Mouse (Mus musculus) CH12.LX (cell line): ENCODE measurements at regions not wholly inside any gene's neighbourhood (a gene's known extent, or its start where the extent isn't known, plus 50 kb on each side); places are given as distances from the start of the nearest gene placed in this dataset.

ENCODE experiments used
- DNase-seq: peaks from one replicate; pipeline ENCODE4 v3.0.0-alpha.2; 2013; ENCODE audit errors: extremely low read depth
- H3K27ac ChIP-seq: 2 replicates; pipeline ENCODE4 v1.5.1; 2012; ENCODE audit warnings: low read depth, mild to moderate bottlenecking, control low read depth, moderate library complexity; ENCODE audit not compliant: insufficient read depth
- H3K27me3 ChIP-seq: replicated peaks from 2 replicates; pipeline ENCODE3; 2012; ENCODE audit warnings: inconsistent platforms
- H3K36me3 ChIP-seq, 2 experiments: replicated peaks in 1 of 2; 2 replicates each; pipeline versions ENCODE3 to v1.6.1; 2012; ENCODE audit warnings: inconsistent platforms in 1 of 2, low read length in 1 of 2, mild to moderate bottlenecking in 1 of 2, mixed read lengths in 1 of 2, moderate library complexity in 1 of 2; ENCODE audit not compliant: control insufficient read depth in 1 of 2, insufficient read depth in 1 of 2
- H3K4me1 ChIP-seq, 2 experiments: 2 replicates each; pipeline ENCODE4 v1.6.1; 2012; ENCODE audit warnings: inconsistent platforms in 1 of 2, moderate library complexity in 1 of 2; ENCODE audit not compliant: insufficient read depth in 2 of 2, control insufficient read depth in 1 of 2
- H3K4me2 ChIP-seq: 2 replicates; pipeline ENCODE4 v1.6.1; 2012; ENCODE audit warnings: low read depth, mild to moderate bottlenecking, control low read depth; ENCODE audit not compliant: poor library complexity, insufficient read depth, severe bottlenecking
- H3K4me3 ChIP-seq, 3 experiments: fragments of 150-350 bp in 1 of 3; sonication (generic) in 1 of 3; replicated peaks in 1 of 3; 2 replicates each; pipeline versions ENCODE3 to v1.5.1; 2011 to 2012; ENCODE audit warnings: low read depth in 2 of 3, low read length in 2 of 3, mild to moderate bottlenecking in 2 of 3, moderate library complexity in 2 of 3, control low read depth in 1 of 3, improper control_type of control experiment in 1 of 3, inconsistent platforms in 1 of 3, mixed read lengths in 1 of 3; ENCODE audit not compliant: poor library complexity in 1 of 3
- H3K79me2 ChIP-seq: replicated peaks from 2 replicates; pipeline ENCODE4 v1.6.1; 2012; ENCODE audit warnings: mild to moderate bottlenecking, moderate library complexity; ENCODE audit not compliant: control insufficient read depth, poor library complexity, insufficient read depth, severe bottlenecking; ENCODE audit errors: extremely low read depth
- H3K9ac ChIP-seq: 2 replicates; pipeline ENCODE4 v1.6.1; 2012; ENCODE audit warnings: low read depth, mild to moderate bottlenecking, control low read depth, moderate library complexity; ENCODE audit not compliant: insufficient read depth
- H3K9me3 ChIP-seq: replicated peaks from 2 replicates; pipeline ENCODE3; 2012; ENCODE audit warnings: low read length, inconsistent platforms, mixed read lengths
- CHD1 ChIP-seq: IDR thresholded peaks from 2 replicates; pipeline ENCODE4 v1.6.1; 2012; ENCODE audit warnings: low read depth, low read length, improper control_type of control experiment, inconsistent platforms
- ETS1 ChIP-seq: conservative IDR thresholded peaks from 2 replicates; pipeline ENCODE4 v1.6.1; 2012; ENCODE audit warnings: low read depth, mild to moderate bottlenecking, inconsistent platforms, low read length, improper control_type of control experiment, moderate library complexity
- GABPA ChIP-seq: IDR thresholded peaks from 2 replicates; pipeline ENCODE4 v1.6.1; 2012; ENCODE audit warnings: low read depth, low read length, improper control_type of control experiment, inconsistent platforms; ENCODE audit not compliant: insufficient replicate concordance
- HCFC1 ChIP-seq: IDR thresholded peaks from 2 replicates; pipeline ENCODE4 v1.6.1; 2012; ENCODE audit warnings: low read depth, mild to moderate bottlenecking, inconsistent platforms, low read length, improper control_type of control experiment
- IRF4 ChIP-seq: IDR thresholded peaks from 2 replicates; pipeline ENCODE4 v1.6.1; 2014; ENCODE audit warnings: low read depth, mild to moderate bottlenecking, inconsistent platforms, low read length, improper control_type of control experiment
- JUND ChIP-seq: conservative IDR thresholded peaks from 2 replicates; pipeline ENCODE4 v1.6.1; 2011; ENCODE audit warnings: low read depth, low read length, improper control_type of control experiment
- KAT2A ChIP-seq: IDR thresholded peaks from 2 replicates; pipeline ENCODE4 v1.6.1; 2012; ENCODE audit warnings: low read length, improper control_type of control experiment, inconsistent platforms; ENCODE audit not compliant: insufficient replicate concordance
- MAX ChIP-seq: IDR thresholded peaks from 2 replicates; pipeline ENCODE4 v1.6.1; 2011; ENCODE audit warnings: low read length, improper control_type of control experiment
- MAZ ChIP-seq: IDR thresholded peaks from 2 replicates; pipeline ENCODE4 v1.6.1; 2012; ENCODE audit warnings: low read depth, mild to moderate bottlenecking, inconsistent platforms, low read length, improper control_type of control experiment, moderate library complexity
- MEF2A ChIP-seq: IDR thresholded peaks from 2 replicates; pipeline ENCODE4 v1.6.1; 2014; ENCODE audit warnings: low read depth, mild to moderate bottlenecking, inconsistent platforms, low read length, improper control_type of control experiment, borderline replicate concordance
- MYC ChIP-seq: IDR thresholded peaks from 2 replicates; pipeline ENCODE4 v1.6.1; 2011; ENCODE audit warnings: low read depth, mild to moderate bottlenecking, improper control_type of control experiment, low read length
- POLR2A ChIP-seq: IDR thresholded peaks from 2 replicates; pipeline ENCODE4 v1.6.1; 2011; ENCODE audit warnings: low read depth, mild to moderate bottlenecking, improper control_type of control experiment, low read length
- RAD21 ChIP-seq: IDR thresholded peaks from 2 replicates; pipeline ENCODE4 v1.6.1; 2011; ENCODE audit warnings: low read depth, mild to moderate bottlenecking, low read length, improper control_type of control experiment, moderate library complexity
- SMC3 ChIP-seq: IDR thresholded peaks from 2 replicates; pipeline ENCODE4 v1.6.1; 2011; ENCODE audit warnings: low read depth, low read length, improper control_type of control experiment
- TBP ChIP-seq: conservative IDR thresholded peaks from 2 replicates; pipeline ENCODE4 v1.6.1; 2011; ENCODE audit warnings: low read depth, low read length, improper control_type of control experiment
- UBTF ChIP-seq: IDR thresholded peaks from 2 replicates; pipeline ENCODE4 v1.6.1; 2012; ENCODE audit warnings: low read depth, mild to moderate bottlenecking, inconsistent platforms, low read length, improper control_type of control experiment, moderate library complexity
- USF2 ChIP-seq: conservative IDR thresholded peaks from 2 replicates; pipeline ENCODE4 v1.6.1; 2011; ENCODE audit warnings: low read depth, low read length, improper control_type of control experiment
- ZC3H11A ChIP-seq: IDR thresholded peaks from 2 replicates; pipeline ENCODE4 v1.6.1; 2012; ENCODE audit warnings: low read depth, mild to moderate bottlenecking, inconsistent platforms, low read length, improper control_type of control experiment
- ZNF384 ChIP-seq: IDR thresholded peaks from 2 replicates; pipeline ENCODE4 v1.6.1; 2012; ENCODE audit warnings: low read depth, low read length, improper control_type of control experiment, inconsistent platforms
- dilution Hi-C: fragments of 300-500 bp; cut with MboI; formaldehyde crosslinking; loops from 2 replicates; pipeline ENCODE4 v1.14.3; 2020; ENCODE audit warnings: low sequenced_read_pairs; ENCODE audit not compliant: extremely low pct_unique_long_range_greater_than_20kb, extremely low pct_ligation_motif_present
- in situ Hi-C: fragments of 300-500 bp; cut with MboI; formaldehyde crosslinking; loops from 3 replicates; pipeline ENCODE4 v1.14.3; 2019; ENCODE audit warnings: low sequenced_read_pairs, low pct_ligation_motif_present, low pct_unique_long_range_greater_than_20kb, mixed read lengths

DNA sequence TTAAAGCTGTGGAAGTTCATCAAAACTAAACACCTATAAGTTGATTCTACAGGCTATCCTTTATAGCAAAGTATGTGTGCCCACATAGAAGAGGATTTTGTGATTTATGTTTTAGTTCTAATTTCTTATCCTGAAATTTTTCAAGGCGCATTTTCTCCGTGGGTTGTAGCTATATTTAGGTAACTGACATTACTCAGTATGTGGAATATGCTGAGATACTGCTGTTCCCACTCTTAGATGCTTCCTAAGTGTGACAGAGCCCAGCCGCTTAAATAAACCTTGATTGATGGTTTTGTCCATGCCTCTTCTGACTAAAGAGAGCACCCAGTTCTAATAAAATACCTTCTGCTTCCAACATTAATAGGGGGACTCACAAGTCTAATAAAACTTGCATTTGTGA, 180.2 kb downstream of the Scg2 start:
- no peaks in the 10 kb centered on the region for H3K36me3 ChIP-seq
- no peaks in the 10 kb centered on the region for H3K27me3 ChIP-seq
- H3K4me2 ChIP-seq = no peak overlapping the region
- no peak for DNase-seq
- no peak for TF ChIP-seq ZNF384
- no peak for TF ChIP-seq CHD1
- no peak for TF ChIP-seq ETS1
- no peak for TF ChIP-seq UBTF
- no peak for TF ChIP-seq RAD21
- no peak for TF ChIP-seq TBP
- TF ChIP-seq HCFC1 = no peak
- TF ChIP-seq, all 38 proteins: peak for 0
- in situ Hi-C loops (no loop called here), dilution Hi-C loops (no loop called here)
- H3K4me3 ChIP-seq = no peak overlapping the region
- H3K9me3 ChIP-seq = no peaks in the 10 kb centered on the region
- no peak overlapping the region for H3K9ac ChIP-seq
- H3K27ac ChIP-seq = no peak overlapping the region
- no peaks in the 10 kb centered on the region for H3K79me2 ChIP-seq
- no peaks in the 10 kb centered on the region for H3K4me1 ChIP-seq

- in situ Hi-C loops (no loop called here), dilution Hi-C loops (no loop called here)
- Histone ChIP-seq H3K79me2 (no peaks in the 10 kb centered on the region), H3K4me1 (no peaks in the 10 kb centered on the region), H3K27me3 (no peaks in the 10 kb centered on the region), H3K4me3 (no peak overlapping the region)
- DNase-seq = no peak
- TF ChIP-seq TBP = no peak
- no peak for TF ChIP-seq IRF4
- no peak for TF ChIP-seq MAX
- TF ChIP-seq JUND = no peak
- no peak for TF ChIP-seq MYC
- TF ChIP-seq ZNF384 = no peak
- no peak for TF ChIP-seq POLR2A
- TF ChIP-seq KAT2A = no peak
- TF ChIP-seq USF2 = no peak
- TF ChIP-seq HCFC1 = no peak
- TF ChIP-seq MAZ = no peak
- TF ChIP-seq SMC3 = no peak
- TF ChIP-seq ZC3H11A = no peak
- TF ChIP-seq MEF2A = no peak
- no peak for TF ChIP-seq GABPA
- TF ChIP-seq, all 38 proteins: peak for 0
- no peaks in the 10 kb centered on the region for H3K9me3 ChIP-seq
- no peak overlapping the region for H3K9ac ChIP-seq
- no peak overlapping the region for H3K4me2 ChIP-seq
- H3K36me3 ChIP-seq = no peaks in the 10 kb centered on the region
- H3K27ac ChIP-seq = no peak overlapping the region
Measured at GRCm38 (mm10) chr1:79212970-79213369, 226.9 kb downstream of the Scg2 start.
